Mouse (Mus musculus) heart, embryonic 14.5 days (tissue): Measurements from ENCODE around the gene Stk16. TPM values are rescaled to one million over a fixed set of nuclear protein-coding genes. Genes with fewer than 3 reads are reported as not detected.

Experiments used
- ATAC-seq: fragments of 200-750 bp; cut with Nextera tagmentation; 2 replicates; pipeline ENCODE4 v1.8.0; 2017; ENCODE audit warnings: low read depth, moderate TSS enrichment; ENCODE audit not compliant: insufficient number of reproducible peaks, insufficient read depth, low FRiP score
- H3K27ac ChIP-seq, 2 experiments: fragments of 200-500 bp in 1 of 2; fragments of 300-500 bp in 1 of 2; sonication (generic) in 1 of 2; replicated peaks in 1 of 2; 2 replicates each; pipeline ENCODE4 v1.5.1; 2012 to 2014; ENCODE audit warnings: low read depth in 2 of 2, low read length in 2 of 2, control low read depth in 1 of 2, mild to moderate bottlenecking in 1 of 2, mixed read lengths in 1 of 2; ENCODE audit not compliant: control insufficient read depth in 1 of 2, insufficient read depth in 1 of 2
- H3K27me3 ChIP-seq: fragments of 300-500 bp; sonication (generic); 2 replicates; pipeline ENCODE4 v1.6.1; 2014; ENCODE audit warnings: mild to moderate bottlenecking, low read length, control low read depth; ENCODE audit not compliant: control insufficient read depth, insufficient read depth
- H3K36me3 ChIP-seq: fragments of 300-500 bp; sonication (generic); 2 replicates; pipeline ENCODE4 v1.6.1; 2014; ENCODE audit warnings: mild to moderate bottlenecking, control low read depth, low read length, mixed read lengths; ENCODE audit not compliant: control insufficient read depth, insufficient read depth
- H3K4me1 ChIP-seq, 2 experiments: fragments of 200-500 bp in 1 of 2; fragments of 300-500 bp in 1 of 2; sonication (generic) in 1 of 2; 2 replicates each; pipeline ENCODE4 v1.6.1; 2012 to 2014; ENCODE audit warnings: low read length in 2 of 2, control low read depth in 1 of 2, mixed read lengths in 1 of 2; ENCODE audit not compliant: control insufficient read depth in 2 of 2, insufficient read depth in 2 of 2
- H3K4me2 ChIP-seq: fragments of 300-500 bp; sonication (generic); 2 replicates; pipeline ENCODE4 v1.6.1; 2014; ENCODE audit warnings: mild to moderate bottlenecking, low read length
- H3K4me3 ChIP-seq, 2 experiments: fragments of 200-500 bp in 1 of 2; fragments of 300-500 bp in 1 of 2; sonication (generic) in 1 of 2; 2 replicates each; pipeline ENCODE4 v1.5.1; 2012 to 2014; ENCODE audit warnings: low read length in 2 of 2, mild to moderate bottlenecking in 2 of 2, control low read depth in 1 of 2, low read depth in 1 of 2, moderate library complexity in 1 of 2; ENCODE audit not compliant: control insufficient read depth in 1 of 2, insufficient read depth in 1 of 2
- H3K9ac ChIP-seq: fragments of 300-500 bp; sonication (generic); 2 replicates; pipeline ENCODE4 v1.6.1; 2014; ENCODE audit warnings: mild to moderate bottlenecking, low read length
- H3K9me3 ChIP-seq: fragments of 300-500 bp; sonication (generic); 2 replicates; pipeline ENCODE4 v1.6.1; 2016; ENCODE audit warnings: low read length, control low read depth; ENCODE audit not compliant: control insufficient read depth
- WGBS: fragments of 180-500 bp; shearing (Covaris S2); extraction: QIAGEN DNeasy Blood & Tissue Kit; methylation state at CpG from one replicate; pipeline ENCODE4 v1.1.7; 2014; 5-methylcytosine and 5-hydroxymethylcytosine counted together
- polyA plus RNA-seq: library from polyadenylated mRNA; unstranded; fragments of >200 nt; fragmentation: Nextera tagmentation; extraction: Ambion mirVana; gene quantifications from 2 replicates; pipeline ENCODE4 v1.2.1, GENCODE M21; 2014

Stk16 gene
- polyA plus RNA-seq, 1 experiment from 2014 or later: 86.2 TPM

DNA sequence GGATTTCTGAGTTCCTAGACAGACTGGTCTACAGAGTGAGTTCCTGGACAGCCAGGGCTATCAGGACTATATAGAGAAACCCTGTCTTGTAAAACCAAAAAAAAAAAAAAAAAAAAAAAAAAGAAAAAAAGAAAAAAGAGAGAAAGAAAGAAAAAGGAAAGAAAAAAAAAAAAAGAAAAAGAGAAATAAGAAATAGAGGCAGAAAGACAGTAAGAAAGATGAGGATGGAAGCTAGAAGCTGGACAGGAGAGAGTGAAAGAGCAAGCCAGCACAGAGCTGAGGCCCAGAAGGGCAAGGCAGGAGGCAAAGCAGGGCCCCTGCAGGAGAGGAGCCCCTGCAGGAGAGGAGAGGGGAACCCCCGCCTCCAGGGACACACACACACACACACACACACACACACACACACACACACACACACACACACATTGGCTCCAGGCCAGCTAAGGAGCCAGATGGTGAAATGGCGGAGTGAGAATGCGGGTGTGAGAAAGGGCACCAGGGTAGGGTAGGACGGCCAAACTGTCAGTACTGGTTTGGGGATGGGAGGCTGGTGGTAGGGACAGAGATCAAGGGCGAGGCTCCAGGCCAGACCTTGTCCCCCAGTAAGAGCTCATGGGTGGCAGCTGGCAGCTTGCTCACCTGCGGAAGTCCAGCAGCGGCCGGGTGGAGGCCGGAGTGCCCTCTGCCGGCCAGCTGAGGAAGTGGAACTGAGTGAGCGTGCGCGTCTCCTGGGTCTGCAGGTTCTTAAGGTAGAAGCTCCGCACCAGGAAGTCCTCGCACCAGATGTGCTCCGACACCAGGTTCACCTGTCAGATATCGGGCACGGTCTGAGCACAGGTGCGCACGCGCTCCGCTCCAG lies 40.7 kb downstream of the Stk16 start:
- Histone ChIP-seq H3K27me3 (no peaks in the 10 kb centered on the region), H3K4me3 (peak overlapping the region; percentile 10; a peak in 2 of 4 replicates), H3K9ac (peak overlapping the region; percentile 32; the same call in 1 of the 2 replicates), H3K4me1 (peaks cover 29 to 31% of the 10 kb centered on the region in 2 experiments), H3K27ac (no peak overlapping the region), H3K36me3 (no peaks in the 10 kb centered on the region), H3K4me2 (peak overlapping the region; percentile 58), H3K9me3 (no peaks in the 10 kb centered on the region)
- 0 out of 2 replicates have a peak, but pooled peaks have one; percentile 18 for ATAC-seq
- WGBS: 5% methylated on average over 22 of the region's 22 CpGs

DNA sequence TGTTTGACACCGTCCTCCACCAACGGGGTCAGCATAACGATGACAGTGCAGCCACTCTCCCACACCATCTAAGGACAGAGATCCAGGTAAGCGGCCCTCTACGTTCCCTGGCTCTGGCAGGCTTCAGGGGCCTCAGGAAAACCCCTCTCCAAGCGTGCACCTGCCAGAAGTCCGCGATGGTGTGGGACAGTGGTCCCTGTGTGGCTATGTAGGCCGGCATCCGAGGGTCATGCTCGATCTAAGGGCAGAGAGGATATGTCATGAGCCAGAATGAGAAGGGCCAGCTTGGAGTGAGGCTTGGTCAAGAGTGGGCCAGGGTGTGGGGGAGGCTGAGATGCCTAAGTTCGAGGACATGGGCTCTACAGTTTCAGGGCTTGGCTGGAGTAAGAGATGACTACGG lies 41.7 kb downstream of the Stk16 start:
- ATAC-seq: no peak
- Histone ChIP-seq H3K9ac (no peak overlapping the region), H3K4me3 (no peak overlapping the region), H3K4me1 (peaks cover 21 to 22% of the 10 kb centered on the region in 2 experiments), H3K9me3 (no peaks in the 10 kb centered on the region), H3K36me3 (no peaks in the 10 kb centered on the region), H3K4me2 (no peak overlapping the region), H3K27me3 (no peaks in the 10 kb centered on the region), H3K27ac (no peak overlapping the region)
- WGBS: 64% methylated on average over 13 of the region's 13 CpGs

DNA sequence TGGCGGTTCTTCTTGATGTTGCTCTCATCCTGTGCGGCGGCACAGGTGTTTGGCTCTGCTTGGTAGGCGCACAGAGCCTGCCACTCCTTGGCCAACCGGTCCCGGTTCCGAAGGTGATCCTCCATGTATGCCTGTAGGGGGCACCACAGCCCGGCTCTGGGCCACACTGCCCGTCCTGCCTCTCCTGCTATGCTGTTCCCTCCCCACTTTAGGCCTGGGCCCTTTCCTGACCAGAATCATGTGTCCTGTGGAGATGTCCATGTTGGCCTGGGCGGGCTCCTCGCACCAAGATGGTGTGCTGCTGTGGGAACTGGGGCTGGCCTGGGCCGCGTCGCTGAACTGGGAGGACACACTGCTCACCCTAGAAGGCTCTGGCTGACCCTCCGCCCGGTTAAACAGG lies 42.4 kb downstream of the Stk16 start:
- Histone ChIP-seq H3K9me3 (no peaks in the 10 kb centered on the region), H3K36me3 (no peaks in the 10 kb centered on the region), H3K4me3 (no peak overlapping the region), H3K4me1 (peaks cover 14% of the 10 kb centered on the region in 2 experiments), H3K4me2 (no peak overlapping the region), H3K27me3 (no peaks in the 10 kb centered on the region), H3K27ac (no peak overlapping the region), H3K9ac (no peak overlapping the region)
- ATAC-seq: no peak
- 64% methylated on average over 16 of the region's 16 CpGs for WGBS

DNA sequence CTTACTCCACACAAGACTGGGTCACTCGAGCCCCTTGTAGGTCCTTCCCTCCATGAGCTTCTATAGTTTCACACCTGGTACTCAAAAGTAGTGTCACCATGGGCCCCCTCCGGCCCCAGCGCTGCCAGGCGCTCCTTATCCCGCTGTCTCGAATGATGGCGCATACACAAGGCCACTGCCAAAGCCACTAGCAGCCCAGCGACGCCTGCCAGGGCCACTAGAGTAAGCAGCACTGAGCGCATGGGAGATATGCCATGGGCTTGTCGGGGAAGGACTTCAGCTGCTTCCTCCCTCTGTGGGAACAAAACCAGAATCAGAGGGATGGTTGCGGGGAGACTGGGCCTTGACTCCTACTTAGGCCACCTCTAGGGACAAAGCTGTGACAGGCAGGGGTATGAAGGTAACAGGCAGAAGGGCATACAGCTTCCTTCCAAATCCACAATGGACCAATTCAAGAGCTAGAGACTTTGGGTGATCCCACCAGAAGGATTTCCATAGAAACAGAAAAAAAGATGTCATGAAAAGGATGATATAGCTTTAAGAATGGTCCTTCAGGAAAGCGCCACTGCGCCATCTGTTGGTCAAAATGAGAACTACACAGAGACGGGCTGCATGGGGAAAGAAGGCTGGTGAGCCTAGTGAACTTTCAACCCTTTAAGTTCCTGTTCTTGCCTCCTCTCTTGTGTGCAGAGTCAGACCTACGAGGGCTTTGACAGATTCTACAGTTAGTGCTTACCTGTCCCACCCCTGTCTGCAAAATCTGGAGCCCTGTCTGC lies 43.4 kb downstream of the Stk16 start:
- Histone ChIP-seq H3K4me1 (peaks cover 6% of the 10 kb centered on the region in 2 experiments), H3K36me3 (no peaks in the 10 kb centered on the region), H3K27ac (no peak overlapping the region), H3K9ac (no peak overlapping the region), H3K4me3 (no peak overlapping the region), H3K27me3 (no peaks in the 10 kb centered on the region), H3K4me2 (no peak overlapping the region), H3K9me3 (no peaks in the 10 kb centered on the region)
- WGBS: 61% methylated on average over 16 of the region's 16 CpGs
- ATAC-seq: no peak

DNA sequence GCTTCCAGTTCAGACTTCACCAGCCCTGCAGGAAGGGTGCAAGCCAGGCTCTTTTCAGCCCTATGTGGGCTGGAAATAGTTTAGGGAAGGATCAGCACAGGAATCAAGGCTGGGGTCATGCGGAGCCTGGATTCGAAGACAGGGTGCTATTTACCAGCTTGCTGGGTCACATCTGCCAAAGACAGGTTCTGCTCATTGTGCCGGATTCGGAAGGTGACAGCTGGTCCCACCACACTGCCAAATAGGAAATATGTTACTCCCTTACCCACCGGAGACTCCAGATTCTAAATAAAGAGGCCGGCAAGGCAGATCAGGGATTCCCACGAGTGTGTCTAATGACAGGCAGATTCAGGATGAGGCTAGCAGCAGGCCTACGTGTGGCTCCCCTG lies 44.0 kb downstream of the Stk16 start:
- H3K9ac ChIP-seq: no peak overlapping the region
- no peaks in the 10 kb centered on the region for H3K9me3 ChIP-seq
- no peak overlapping the region for H3K4me2 ChIP-seq
- H3K4me3 ChIP-seq: no peak overlapping the region
- no peak for ATAC-seq
- no peak overlapping the region for H3K27ac ChIP-seq
- no peaks in the 10 kb centered on the region for H3K27me3 ChIP-seq
- H3K4me1 ChIP-seq: peaks cover under 1 to 5% of the 10 kb centered on the region in 2 experiments; a peak in 2 of 4 replicates
- WGBS: 64% methylated on average over 8 of the region's 8 CpGs
- no peaks in the 10 kb centered on the region for H3K36me3 ChIP-seq

DNA sequence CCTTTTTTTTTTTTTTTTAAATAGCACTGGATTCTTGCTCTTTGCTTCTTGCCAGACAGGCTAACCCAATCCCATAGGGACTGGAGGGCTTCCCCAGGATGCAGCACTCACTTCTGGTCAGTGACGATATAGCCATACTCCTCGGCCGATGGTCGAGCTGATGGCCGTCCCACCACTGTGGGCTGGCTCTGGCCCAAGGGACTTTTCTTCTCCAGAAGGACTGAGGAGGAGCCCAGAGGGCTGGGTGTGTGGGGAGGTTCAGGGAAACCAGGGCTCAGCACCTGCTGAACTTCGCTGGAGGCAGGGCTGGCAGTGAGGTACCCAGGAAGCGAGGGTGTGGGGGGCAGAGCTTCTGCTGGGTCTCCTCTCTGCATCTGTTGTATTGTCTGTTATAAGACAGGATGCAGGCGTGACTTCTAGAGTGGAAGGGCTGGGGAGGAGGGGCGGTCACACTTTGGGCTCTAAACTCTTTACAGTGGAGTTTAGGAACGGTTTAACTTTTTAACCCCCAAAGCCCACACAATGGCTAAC lies 44.9 kb downstream of the Stk16 start:
- Histone ChIP-seq H3K4me1 (peaks cover 0 to 5% of the 10 kb centered on the region in 2 experiments; a peak in 1 of 4 replicates), H3K9me3 (no peaks in the 10 kb centered on the region), H3K4me3 (no peak overlapping the region), H3K9ac (no peak overlapping the region), H3K4me2 (no peak overlapping the region), H3K36me3 (no peaks in the 10 kb centered on the region), H3K27me3 (no peaks in the 10 kb centered on the region), H3K27ac (no peak overlapping the region)
- 52% methylated on average over 10 of the region's 10 CpGs for WGBS
- no peak for ATAC-seq

DNA sequence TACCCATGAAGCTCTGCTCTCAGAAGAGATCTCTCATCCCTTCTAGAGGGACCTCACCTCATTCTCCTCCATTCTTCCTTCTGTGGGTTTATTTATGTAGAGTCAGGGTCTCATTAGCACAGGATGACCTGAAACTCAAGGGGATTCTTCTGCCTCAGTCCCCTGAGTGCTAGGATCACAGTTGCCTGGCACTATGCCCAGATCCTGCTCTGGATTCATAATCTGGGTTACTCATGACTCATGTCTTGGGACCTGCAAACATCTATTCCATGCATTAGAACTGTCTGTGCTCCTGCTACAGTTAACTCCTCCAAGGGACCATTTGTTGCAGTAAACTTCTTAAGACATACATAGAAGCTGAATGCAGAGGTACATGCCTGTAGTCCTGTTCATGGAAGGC lies 50.6 kb downstream of the Stk16 start:
- Histone ChIP-seq H3K27me3 (peaks cover 40% of the 10 kb centered on the region), H3K4me3 (no peak overlapping the region), H3K9ac (no peak overlapping the region), H3K4me1 (no peaks in the 10 kb centered on the region), H3K27ac (no peak overlapping the region), H3K4me2 (no peak overlapping the region), H3K36me3 (no peaks in the 10 kb centered on the region), H3K9me3 (no peaks in the 10 kb centered on the region)
- no peak for ATAC-seq
